Mouse (Mus musculus) liver, embryonic 12.5 days (tissue): ENCODE data around the gene Nupr1l. TPM values are rescaled to one million over a fixed set of nuclear protein-coding genes. Genes with fewer than 3 reads are reported as not detected.
"Not testable (repeated sequence)": the region's sequence is repeated elsewhere in the genome, so short reads cannot be mapped to it uniquely, and the experiment has no call there.

ENCODE experiments used
- ATAC-seq: fragments of 200-750 bp; cut with Nextera tagmentation; 2 replicates; pipeline ENCODE4 v1.8.0; 2017; ENCODE audit warnings: moderate number of reproducible peaks, mild to moderate bottlenecking, moderate library complexity
- H3K27ac ChIP-seq: fragments of 300-500 bp; sonication (generic); 2 replicates; pipeline ENCODE4 v1.5.1; 2016; ENCODE audit warnings: mild to moderate bottlenecking
- H3K27me3 ChIP-seq: fragments of 300-500 bp; sonication (generic); replicated peaks from 2 replicates; pipeline ENCODE4 v1.6.1; 2016; ENCODE audit warnings: mild to moderate bottlenecking, moderate library complexity
- H3K36me3 ChIP-seq: fragments of 300-500 bp; sonication (generic); 2 replicates; pipeline ENCODE4 v1.6.1; 2016; ENCODE audit warnings: mild to moderate bottlenecking, moderate library complexity
- H3K4me1 ChIP-seq: fragments of 300-500 bp; sonication (generic); 2 replicates; pipeline ENCODE4 v1.6.1; 2016
- H3K4me2 ChIP-seq: fragments of 300-500 bp; sonication (generic); 2 replicates; pipeline ENCODE4 v1.6.1; 2016; ENCODE audit warnings: mild to moderate bottlenecking, moderate library complexity
- H3K4me3 ChIP-seq: fragments of 300-500 bp; sonication (generic); 2 replicates; pipeline ENCODE4 v1.5.1; 2016; ENCODE audit warnings: mild to moderate bottlenecking, moderate library complexity
- H3K9ac ChIP-seq: fragments of 300-500 bp; sonication (generic); 2 replicates; pipeline ENCODE4 v1.6.1; 2016; ENCODE audit warnings: mild to moderate bottlenecking, moderate library complexity
- H3K9me3 ChIP-seq: fragments of 300-500 bp; sonication (generic); replicated peaks from 2 replicates; pipeline ENCODE4 v1.6.1; 2016; ENCODE audit warnings: mild to moderate bottlenecking, moderate library complexity
- WGBS: fragments of 180-500 bp; shearing (Covaris S2); methylation state at CpG from one replicate; pipeline ENCODE4 v1.1.7; 2016; ENCODE audit not compliant: insufficient replicate concordance; 5-methylcytosine and 5-hydroxymethylcytosine counted together
- polyA plus RNA-seq: library from polyadenylated mRNA; unstranded; fragments of >200 nt; fragmentation: Nextera tagmentation; extraction: Ambion mirVana; gene quantifications from 2 replicates; pipeline ENCODE4 v1.2.1, GENCODE M21; 2016

The Nupr1l gene
- polyA plus RNA-seq, 1 experiment from 2014 or later: 0.92 TPM

GRCm38 (mm10) chr5:129918752-129919151 is 10.4 kb downstream of the Nupr1l start:
- no peaks in the 10 kb centered on the region for H3K9me3 ChIP-seq
- H3K4me2 ChIP-seq: no peak overlapping the region
- no peaks in the 10 kb centered on the region for H3K36me3 ChIP-seq
- H3K4me1 ChIP-seq: peaks cover 13% of the 10 kb centered on the region
- no peak overlapping the region for H3K9ac ChIP-seq
- H3K27me3 ChIP-seq: no peaks in the 10 kb centered on the region
- 72% methylated on average over 9 of the region's 9 CpGs for WGBS
- H3K27ac ChIP-seq: no peak overlapping the region
- H3K4me3 ChIP-seq: no peak overlapping the region
- ATAC-seq: peak; percentile 51; the same call in 1 of the 2 replicates

DNA sequence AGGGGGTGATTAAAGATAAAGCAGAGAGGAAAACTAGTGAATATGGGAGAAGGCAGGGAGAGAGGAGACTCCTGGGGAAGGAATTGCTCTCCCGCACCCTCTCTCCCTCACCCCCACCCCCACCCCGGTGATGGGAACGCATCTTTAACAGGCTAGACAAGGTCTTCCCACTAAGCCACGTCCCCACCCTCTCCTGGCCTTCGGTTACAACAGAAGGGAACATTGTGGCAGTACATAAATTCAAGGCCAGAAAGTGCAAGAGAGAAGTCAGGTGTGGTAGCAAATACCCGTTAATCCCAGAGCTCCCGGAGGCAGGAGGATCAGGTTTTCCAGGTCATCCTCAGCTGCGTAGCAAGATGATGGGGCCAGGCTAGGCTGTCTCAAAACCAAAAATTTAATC is 11.0 kb downstream of the Nupr1l start:
- Histone ChIP-seq H3K27ac (no peak overlapping the region), H3K27me3 (no peaks in the 10 kb centered on the region), H3K36me3 (no peaks in the 10 kb centered on the region), H3K9me3 (no peaks in the 10 kb centered on the region), H3K4me2 (no peak overlapping the region), H3K4me1 (peaks cover 13% of the 10 kb centered on the region), H3K4me3 (no peak overlapping the region), H3K9ac (no peak overlapping the region)
- no peak for ATAC-seq
- 68% methylated on average over 8 of the region's 8 CpGs for WGBS

GRCm38 (mm10) chr5:129921972-129922371 is 13.6 kb downstream of the Nupr1l start:
- H3K4me2 ChIP-seq: no peak overlapping the region
- no peaks in the 10 kb centered on the region for H3K36me3 ChIP-seq
- H3K4me3 ChIP-seq: no peak overlapping the region
- no peak overlapping the region for H3K27ac ChIP-seq
- H3K9me3 ChIP-seq: no peaks in the 10 kb centered on the region
- H3K9ac ChIP-seq: no peak overlapping the region
- H3K4me1 ChIP-seq: peaks cover 13% of the 10 kb centered on the region
- ATAC-seq: no peak
- 83% methylated on average over 4 of the region's 4 CpGs for WGBS
- H3K27me3 ChIP-seq: no peaks in the 10 kb centered on the region

DNA sequence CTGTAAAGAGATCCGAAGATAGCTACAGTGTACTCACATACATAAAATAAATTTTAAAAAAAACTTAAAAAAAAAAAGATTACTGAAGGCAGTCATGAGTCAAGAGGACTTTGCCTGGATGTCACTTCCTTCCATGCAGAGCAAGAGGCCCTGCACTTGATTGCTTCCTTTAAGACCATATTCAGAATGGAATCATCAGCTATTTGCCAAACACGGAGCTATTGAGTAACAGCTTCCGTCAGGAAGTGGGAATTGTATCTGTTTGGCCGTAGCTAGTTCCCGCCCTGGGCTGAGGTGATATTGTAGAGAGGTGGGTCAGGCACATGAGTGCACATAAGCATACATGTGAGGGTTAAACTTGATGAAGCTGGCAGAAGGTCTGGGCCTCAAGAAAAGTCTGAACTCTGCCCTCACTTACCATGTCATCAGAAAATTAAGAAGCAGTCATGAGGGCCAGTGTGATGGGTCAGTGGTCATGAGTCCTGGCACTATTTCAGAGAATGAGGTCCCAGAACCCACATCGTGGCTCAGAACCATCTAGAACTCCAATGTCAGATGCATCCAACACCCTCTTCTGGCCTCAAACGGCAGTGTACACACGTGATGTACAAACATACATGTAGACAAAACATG is 16.6 kb downstream of the Nupr1l start:
- peaks cover 5% of the 10 kb centered on the region for H3K4me1 ChIP-seq
- no peak overlapping the region for H3K4me3 ChIP-seq
- no peak overlapping the region for H3K4me2 ChIP-seq
- no peaks in the 10 kb centered on the region for H3K9me3 ChIP-seq
- H3K27me3 ChIP-seq: no peaks in the 10 kb centered on the region
- ATAC-seq: no peak
- H3K27ac ChIP-seq: no peak overlapping the region
- no peaks in the 10 kb centered on the region for H3K36me3 ChIP-seq
- WGBS: 71% methylated on average over 8 of the region's 8 CpGs
- no peak overlapping the region for H3K9ac ChIP-seq

- 71% methylated on average over 5 of the region's 5 CpGs for WGBS
- Histone ChIP-seq H3K27me3 (no peaks in the 10 kb centered on the region), H3K9ac (no peak overlapping the region), H3K9me3 (no peaks in the 10 kb centered on the region), H3K4me2 (no peak overlapping the region), H3K4me1 (peaks cover 9% of the 10 kb centered on the region), H3K27ac (no peak overlapping the region), H3K4me3 (no peak overlapping the region), H3K36me3 (no peaks in the 10 kb centered on the region)
- ATAC-seq: no peak
Measured at GRCm38 (mm10) chr5:129925933-129926332, 17.6 kb downstream of the Nupr1l start.

GRCm38 (mm10) chr5:129929924-129930855 is 21.9 kb downstream of the Nupr1l start:
- H3K27me3 ChIP-seq: no peaks in the 10 kb centered on the region
- WGBS: 48% methylated on average over 9 of the region's 9 CpGs
- H3K4me3 ChIP-seq: no peak overlapping the region
- ATAC-seq: no peak
- H3K36me3 ChIP-seq: no peaks in the 10 kb centered on the region
- no peak overlapping the region for H3K27ac ChIP-seq
- no peak overlapping the region for H3K9ac ChIP-seq
- H3K4me2 ChIP-seq: no peak overlapping the region
- no peaks in the 10 kb centered on the region for H3K9me3 ChIP-seq
- peaks cover 9% of the 10 kb centered on the region for H3K4me1 ChIP-seq

DNA sequence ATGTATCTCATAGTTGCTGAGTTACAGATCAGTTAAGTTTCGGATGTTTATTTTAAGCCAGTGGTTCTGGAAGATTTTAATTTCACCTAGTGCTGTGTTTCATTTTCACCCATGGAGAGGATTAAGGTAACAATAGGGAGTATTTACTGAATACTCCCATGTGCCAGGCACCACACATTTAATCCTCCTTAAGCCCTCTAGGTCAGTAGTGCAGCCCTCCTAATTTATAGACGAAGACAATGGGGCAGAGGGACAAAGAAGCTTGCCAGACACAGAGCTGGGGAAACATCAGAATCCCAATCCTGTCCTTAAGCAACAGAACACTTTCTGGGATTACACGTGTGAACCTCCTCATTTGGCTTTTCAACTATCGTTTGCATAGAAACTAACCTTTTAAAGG is 28.6 kb downstream of the Nupr1l start:
- Histone ChIP-seq H3K27me3 (no peaks in the 10 kb centered on the region), H3K9ac (no peak overlapping the region), H3K9me3 (no peaks in the 10 kb centered on the region), H3K4me2 (no peak overlapping the region), H3K4me1 (peaks cover 16% of the 10 kb centered on the region), H3K27ac (no peak overlapping the region), H3K36me3 (no peaks in the 10 kb centered on the region), H3K4me3 (no peak overlapping the region)
- no peak for ATAC-seq
- 58% methylated on average over 4 of the region's 4 CpGs for WGBS

DNA sequence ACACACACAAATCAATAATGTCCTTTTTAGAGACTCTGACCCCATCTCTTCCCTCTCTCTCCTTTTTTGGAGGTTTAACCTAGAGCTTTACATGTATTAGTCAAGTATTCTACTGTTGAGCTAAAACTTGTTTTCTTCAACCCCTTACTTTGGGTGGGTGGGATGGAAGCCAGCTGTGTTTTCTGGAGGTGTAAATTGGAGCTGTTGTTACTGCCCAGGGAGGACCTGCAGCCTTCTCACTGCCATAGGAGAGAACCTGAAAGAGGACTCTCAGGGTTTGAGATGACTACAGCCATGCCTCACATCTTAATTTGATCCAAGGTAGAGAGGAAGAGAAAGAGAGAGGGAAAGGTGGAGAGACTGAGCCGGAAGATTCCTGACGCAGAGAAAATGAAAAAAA is 31.9 kb downstream of the Nupr1l start:
- H3K27ac ChIP-seq: no peak overlapping the region
- WGBS: 58% methylated on average over 2 of the region's 2 CpGs
- H3K4me1 ChIP-seq: peaks cover 29% of the 10 kb centered on the region
- no peaks in the 10 kb centered on the region for H3K27me3 ChIP-seq
- no peaks in the 10 kb centered on the region for H3K9me3 ChIP-seq
- no peak for ATAC-seq
- peak overlapping the region; percentile 74 for H3K4me2 ChIP-seq
- no peak overlapping the region for H3K9ac ChIP-seq
- peaks cover 10% of the 10 kb centered on the region for H3K36me3 ChIP-seq
- H3K4me3 ChIP-seq: no peak overlapping the region

DNA sequence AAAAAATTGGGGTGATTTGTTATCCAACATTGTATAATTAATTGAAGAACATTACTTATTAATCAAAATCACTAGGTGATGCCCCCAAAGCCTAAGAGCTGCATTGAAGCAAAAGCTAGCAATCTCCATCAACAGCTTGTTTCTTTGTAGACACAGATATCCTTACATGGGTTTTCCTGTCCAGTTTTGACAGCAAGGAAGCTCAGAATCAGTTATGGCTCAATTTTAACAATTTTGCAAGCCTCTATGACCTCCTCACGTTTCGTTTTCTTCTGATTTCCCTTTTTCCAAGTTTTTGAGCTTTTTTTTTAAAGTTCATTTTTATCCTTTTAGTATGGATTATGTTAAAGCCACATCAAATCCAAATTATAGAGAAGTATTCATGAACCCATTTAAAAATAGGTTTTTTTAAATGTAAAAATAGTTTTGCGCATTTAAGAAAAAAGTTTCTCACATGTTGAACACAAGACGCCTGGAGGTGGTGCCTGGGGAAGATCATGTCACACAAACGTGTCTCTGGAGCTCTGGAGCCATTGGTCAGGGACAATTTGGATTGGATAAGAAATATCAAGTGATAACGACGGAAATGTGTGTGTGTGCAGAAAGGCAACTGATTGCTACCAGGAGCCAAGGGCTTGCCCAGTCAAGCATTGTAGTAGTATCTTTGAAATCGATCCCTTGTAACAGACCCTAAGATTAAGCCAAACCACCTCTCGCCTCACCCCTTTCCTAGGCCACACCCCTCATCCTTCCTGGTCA is 32.6 kb downstream of the Nupr1l start:
- peak overlapping the region; percentile 96 for H3K4me3 ChIP-seq
- H3K4me1 ChIP-seq: peaks cover 34% of the 10 kb centered on the region
- no peaks in the 10 kb centered on the region for H3K27me3 ChIP-seq
- H3K9me3 ChIP-seq: no peaks in the 10 kb centered on the region
- H3K36me3 ChIP-seq: peaks cover 14% of the 10 kb centered on the region
- peak overlapping the region; percentile 82 for H3K27ac ChIP-seq
- H3K4me2 ChIP-seq: peak overlapping the region; percentile 74
- 3% methylated on average over 9 of the region's 9 CpGs for WGBS
- peak overlapping the region; percentile 64 for H3K9ac ChIP-seq
- ATAC-seq: peak; percentile 33

DNA sequence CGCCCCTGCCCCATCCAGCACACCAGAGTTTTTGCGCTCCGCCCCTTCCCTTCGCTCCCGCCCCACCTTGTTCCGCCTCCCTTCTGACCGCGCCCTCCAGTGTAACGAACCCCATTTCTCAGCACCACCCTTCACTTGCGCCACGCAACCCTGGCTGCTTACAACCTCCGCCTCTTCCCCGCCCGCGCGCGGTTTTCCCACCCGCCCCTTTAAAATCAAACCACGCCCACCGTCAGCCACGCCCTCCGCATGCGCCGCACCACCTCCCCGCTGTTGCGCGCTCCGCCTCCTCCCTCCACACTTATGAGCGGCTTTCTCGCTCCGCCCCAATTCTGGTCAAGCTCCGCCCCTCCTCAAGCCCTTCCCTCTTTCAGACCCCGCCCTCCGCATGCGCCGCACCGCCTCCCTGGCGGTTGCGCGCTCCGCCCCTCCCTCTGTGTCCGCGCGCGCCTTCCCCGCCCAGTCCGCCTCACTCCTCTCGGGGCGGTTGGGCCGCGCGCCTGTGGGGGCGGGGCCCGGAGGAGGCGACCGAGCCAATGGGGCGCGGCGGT is 33.2 kb downstream of the Nupr1l start, which contains the start of gene Vkorc1l1:
Vkorc1l1 (plus strand) TSS at position 476 of the 551 bp plus-strand sequence.
- H3K27ac ChIP-seq: peak within 1 kb of the TSS; percentile 96
- H3K4me3 ChIP-seq: peak within 1 kb of the TSS; percentile 96
- whole genome bisulfite sequencing: 1% methylated on average over 59 of the region's 59 CpGs
- H3K27me3 ChIP-seq: no peaks in the 10 kb centered on the region
- H3K9ac ChIP-seq: peak within 1 kb of the TSS; percentile 95
- peaks cover 16% of the 10 kb centered on the region for H3K36me3 ChIP-seq
- H3K4me1 ChIP-seq: peaks cover 38% of the 10 kb centered on the region
- peak; percentile 95 for ATAC-seq
- H3K9me3 ChIP-seq: no peaks in the 10 kb centered on the region
- peak within 1 kb of the TSS; percentile 83 for H3K4me2 ChIP-seq

DNA sequence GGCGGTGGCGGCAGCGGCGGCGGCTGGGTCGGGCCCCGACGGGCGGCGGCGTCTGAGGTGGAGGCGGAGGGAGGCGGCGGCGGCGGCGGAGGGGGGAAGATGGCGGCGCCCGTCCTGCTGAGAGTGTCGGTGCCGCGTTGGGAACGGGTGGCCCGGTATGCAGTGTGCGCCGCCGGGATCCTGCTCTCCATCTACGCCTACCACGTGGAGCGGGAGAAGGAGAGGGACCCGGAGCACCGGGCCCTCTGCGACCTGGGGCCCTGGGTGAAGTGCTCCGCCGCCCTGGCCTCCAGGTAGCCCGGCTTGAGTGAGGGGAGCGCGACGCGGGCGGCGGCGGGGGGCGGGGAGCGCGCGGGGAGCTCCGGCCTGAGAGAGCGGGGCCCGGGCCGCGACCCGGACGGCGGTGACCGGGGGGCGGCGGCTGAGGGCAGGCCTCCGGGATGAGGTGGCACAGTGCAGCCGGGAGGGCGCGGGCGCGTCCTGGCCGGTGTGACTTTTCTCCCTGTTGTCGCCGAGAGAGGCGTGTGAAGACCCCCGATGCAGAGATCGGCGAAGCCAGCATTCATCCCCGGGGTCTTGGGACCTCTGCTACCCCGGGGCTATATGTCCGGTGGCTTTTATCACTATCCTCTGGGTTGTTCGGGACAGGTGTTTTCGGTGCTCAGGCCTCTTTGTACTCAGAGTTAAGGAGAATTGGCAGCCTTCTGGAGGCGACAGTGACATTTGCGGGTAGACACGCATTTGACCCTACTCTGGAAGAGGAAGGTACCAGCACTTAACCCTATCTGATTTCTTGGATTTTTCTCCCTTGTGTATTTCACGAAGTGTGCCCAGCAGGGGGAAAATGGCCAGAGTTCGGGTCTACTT is 34.0 kb downstream of the Nupr1l start:
- not testable (repeated sequence) for H3K27me3 ChIP-seq, H3K9me3 ChIP-seq
- H3K27ac ChIP-seq: peak overlapping the region; percentile 96
- peak; percentile 36 for ATAC-seq
- peak overlapping the region; percentile 95 for H3K9ac ChIP-seq
- under 1% methylated on average over 51 of the region's 82 CpGs for WGBS
- peak overlapping the region; percentile 83 for H3K4me2 ChIP-seq
- H3K4me3 ChIP-seq: peak overlapping the region; percentile 96
- peaks cover 44% of the 10 kb centered on the region for H3K4me1 ChIP-seq
- peaks cover 22% of the 10 kb centered on the region for H3K36me3 ChIP-seq
